Mouse (Mus musculus) hindbrain, embryonic 11.5 days (tissue): ENCODE results near the gene Triobp. TPM values are rescaled to one million over a fixed set of nuclear protein-coding genes. Genes with fewer than 3 reads are reported as not detected.

Source experiments
- ATAC-seq: fragments of 200-750 bp; cut with Nextera tagmentation; 2 replicates; pipeline ENCODE4 v1.8.0; 2017; ENCODE audit warnings: mild to moderate bottlenecking, moderate TSS enrichment, moderate library complexity; ENCODE audit not compliant: low FRiP score
- DNase-seq: peaks from one replicate; pipeline ENCODE4 v3.0.0-alpha.2; 2015; ENCODE audit warnings: low spot score
- H3K27ac ChIP-seq: fragments of 300-500 bp; sonication (generic); 2 replicates; pipeline ENCODE4 v1.5.1; 2014; ENCODE audit warnings: mild to moderate bottlenecking, low read depth, low read length
- H3K27me3 ChIP-seq: fragments of 300-500 bp; sonication (generic); 2 replicates; pipeline ENCODE4 v1.6.1; 2014; ENCODE audit warnings: mild to moderate bottlenecking, low read length, moderate library complexity, mixed read lengths; ENCODE audit not compliant: control insufficient read depth, insufficient read depth
- H3K36me3 ChIP-seq: fragments of 300-500 bp; sonication (generic); 2 replicates; pipeline ENCODE4 v1.6.1; 2014; ENCODE audit warnings: mild to moderate bottlenecking, low read length, moderate library complexity, mixed read lengths; ENCODE audit not compliant: control insufficient read depth, insufficient read depth
- H3K4me1 ChIP-seq: fragments of 300-500 bp; sonication (generic); replicated peaks from 2 replicates; pipeline ENCODE4 v1.6.1; 2014; ENCODE audit warnings: low read length, mixed read lengths; ENCODE audit not compliant: control insufficient read depth, insufficient read depth
- H3K4me2 ChIP-seq: fragments of 300-500 bp; sonication (generic); replicated peaks from 2 replicates; pipeline ENCODE4 v1.6.1; 2014; ENCODE audit warnings: mild to moderate bottlenecking, low read depth, low read length
- H3K4me3 ChIP-seq: fragments of 300-500 bp; sonication (generic); 2 replicates; pipeline ENCODE4 v1.5.1; 2014; ENCODE audit warnings: low read depth, low read length
- H3K9ac ChIP-seq: fragments of 300-500 bp; sonication (generic); 2 replicates; pipeline ENCODE4 v1.6.1; 2014; ENCODE audit warnings: low read depth, low read length
- H3K9me3 ChIP-seq: fragments of 300-500 bp; sonication (generic); 2 replicates; pipeline ENCODE4 v1.6.1; 2016; ENCODE audit warnings: low read length; ENCODE audit not compliant: control insufficient read depth
- WGBS: fragments of 180-500 bp; shearing (Covaris S2); extraction: QIAGEN DNeasy Blood & Tissue Kit; methylation state at CpG from one replicate; pipeline ENCODE4 v1.1.7; 2014; 5-methylcytosine and 5-hydroxymethylcytosine counted together
- polyA plus RNA-seq: library from polyadenylated mRNA; unstranded; fragments of >200 nt; fragmentation: Nextera tagmentation; extraction: Ambion mirVana; gene quantifications from 2 replicates; pipeline ENCODE4 v1.2.1, GENCODE M21; 2014

Triobp gene
- polyA plus RNA-seq, 1 experiment from 2014 or later: 45.4 TPM

DNA sequence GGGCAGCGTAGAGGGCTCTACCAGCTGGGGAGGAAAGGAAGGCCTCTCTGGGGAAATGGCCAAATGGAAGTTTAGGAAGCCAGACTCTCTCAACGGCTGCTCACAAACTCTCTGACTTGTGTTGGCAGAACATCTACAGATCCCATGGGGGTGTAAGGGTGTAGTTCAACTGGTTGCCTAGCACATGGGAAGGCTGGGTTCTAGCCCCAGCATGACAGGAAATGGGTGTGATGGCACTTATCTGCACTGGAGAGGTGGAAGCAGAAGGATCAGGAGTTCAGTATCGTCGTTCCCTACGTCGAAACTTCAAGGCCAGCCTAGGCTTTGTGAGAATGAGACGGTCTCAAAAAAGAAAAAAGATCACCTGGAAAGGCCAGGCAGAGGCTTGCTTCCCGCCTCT lies 38.5 kb upstream of the Triobp start:
- Histone ChIP-seq H3K4me3 (no peak overlapping the region), H3K27ac (no peak overlapping the region), H3K9me3 (no peaks in the 10 kb centered on the region), H3K4me1 (no peaks in the 10 kb centered on the region; the same call in 1 of the 2 replicates), H3K4me2 (no peak overlapping the region), H3K36me3 (no peaks in the 10 kb centered on the region), H3K27me3 (no peaks in the 10 kb centered on the region), H3K9ac (no peak overlapping the region)
- ATAC-seq (no peak), DNase-seq (no peak)
- WGBS: 88% methylated on average over 8 of the region's 8 CpGs

DNA sequence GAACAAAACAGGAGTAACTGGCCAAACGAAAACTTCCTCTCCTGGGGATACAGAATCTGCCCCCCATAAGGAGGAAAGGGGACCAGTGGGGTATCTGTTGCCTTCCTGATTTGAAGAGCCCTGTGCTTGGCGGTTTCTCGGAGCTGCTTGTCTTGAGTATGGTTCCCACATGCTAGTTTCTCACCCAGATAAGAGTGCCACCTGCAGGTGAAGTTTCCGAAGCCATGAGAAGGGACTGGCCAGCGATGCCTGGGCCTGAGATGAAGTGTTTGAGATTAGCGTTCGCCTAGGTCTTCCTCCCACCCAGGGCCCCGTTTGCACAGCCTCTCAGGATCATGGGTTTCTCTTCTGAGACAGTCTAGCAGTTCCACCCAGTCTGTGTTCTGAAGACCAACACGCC lies 35.5 kb upstream of the Triobp start:
- WGBS: 44% methylated on average over 9 of the region's 9 CpGs
- Histone ChIP-seq H3K36me3 (no peaks in the 10 kb centered on the region), H3K9ac (no peak overlapping the region), H3K4me1 (peaks cover 16% of the 10 kb centered on the region), H3K27me3 (no peaks in the 10 kb centered on the region), H3K4me3 (no peak overlapping the region), H3K9me3 (no peaks in the 10 kb centered on the region), H3K27ac (no peak overlapping the region), H3K4me2 (no peak overlapping the region)
- ATAC-seq: no peak
- peak; percentile 57 for DNase-seq

DNA sequence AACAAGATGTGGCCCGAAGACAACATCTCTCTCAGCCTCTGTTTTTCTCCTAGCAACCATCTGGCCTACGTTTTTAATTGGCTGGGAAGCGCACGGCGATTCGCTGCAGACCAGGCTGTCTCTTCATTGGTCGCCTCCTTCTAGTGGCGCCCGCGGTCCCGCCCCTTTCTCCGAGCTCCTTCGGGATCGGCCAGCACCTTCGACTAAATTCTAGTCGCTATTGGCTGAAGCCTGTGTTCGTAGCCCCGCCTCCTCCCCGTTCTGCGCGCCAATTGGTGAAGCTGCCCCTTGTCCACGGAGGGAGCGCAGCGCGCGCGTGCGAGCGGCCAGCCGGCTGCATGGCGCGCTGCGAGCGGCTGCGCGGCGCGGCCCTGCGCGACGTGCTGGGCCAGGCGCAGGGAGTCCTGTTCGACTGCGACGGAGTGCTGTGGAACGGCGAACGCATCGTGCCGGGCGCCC lies 33.9 kb upstream of the Triobp start, which contains the start of gene Pdxp:
Gene Pdxp, plus strand, starts transcription at position 288 of the 459 bp plus-strand sequence.
- no peaks in the 10 kb centered on the region for H3K27me3 ChIP-seq
- H3K4me1 ChIP-seq: peaks cover 16% of the 10 kb centered on the region
- H3K9ac ChIP-seq: peak within 1 kb of the TSS; percentile 82
- ATAC-seq (peak; percentile 94), DNase-seq (peak; percentile 98)
- H3K27ac ChIP-seq: peak within 1 kb of the TSS; percentile 88
- peak within 1 kb of the TSS; percentile 99 for H3K4me2 ChIP-seq
- H3K9me3 ChIP-seq: no peaks in the 10 kb centered on the region
- no peaks in the 10 kb centered on the region for H3K36me3 ChIP-seq
- WGBS: under 1% methylated on average over 50 of the region's 51 CpGs
- H3K4me3 ChIP-seq: peak within 1 kb of the TSS; percentile 76

DNA sequence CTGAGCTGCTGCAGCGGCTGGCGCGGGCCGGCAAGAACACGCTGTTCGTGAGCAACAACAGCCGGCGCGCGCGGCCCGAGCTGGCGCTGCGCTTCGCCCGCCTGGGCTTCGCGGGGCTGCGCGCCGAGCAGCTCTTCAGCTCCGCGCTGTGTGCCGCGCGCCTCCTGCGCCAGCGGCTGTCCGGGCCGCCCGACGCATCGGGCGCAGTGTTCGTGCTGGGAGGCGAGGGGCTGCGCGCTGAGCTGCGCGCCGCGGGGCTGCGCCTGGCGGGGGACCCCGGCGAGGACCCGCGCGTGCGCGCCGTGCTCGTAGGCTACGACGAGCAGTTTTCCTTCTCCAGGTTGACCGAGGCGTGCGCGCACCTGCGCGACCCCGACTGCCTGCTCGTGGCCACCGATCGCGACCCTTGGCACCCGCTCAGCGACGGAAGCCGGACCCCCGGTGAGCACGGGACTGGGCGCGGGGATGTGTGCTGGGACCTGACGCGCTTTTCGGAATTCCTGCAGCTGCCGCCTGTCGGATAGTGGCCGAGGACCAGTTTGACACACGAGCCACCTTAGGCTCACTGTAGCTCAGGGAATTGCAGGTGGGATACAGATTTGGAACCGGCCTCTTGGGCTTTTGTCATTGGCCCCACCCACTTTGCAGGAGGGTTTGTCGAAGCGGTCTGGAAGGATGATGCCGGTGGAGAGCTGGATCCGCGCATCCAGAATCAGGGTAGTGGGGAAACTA lies 33.3 kb upstream of the Triobp start:
- H3K27me3 ChIP-seq: no peaks in the 10 kb centered on the region
- peak overlapping the region; percentile 99 for H3K4me2 ChIP-seq
- H3K4me1 ChIP-seq: peaks cover 16% of the 10 kb centered on the region
- H3K9ac ChIP-seq: peak overlapping the region; percentile 82
- peak overlapping the region; percentile 88 for H3K27ac ChIP-seq
- ATAC-seq: peak; percentile 72
- H3K9me3 ChIP-seq: no peaks in the 10 kb centered on the region
- no peaks in the 10 kb centered on the region for H3K36me3 ChIP-seq
- under 1% methylated on average over 56 of the region's 87 CpGs for WGBS
- DNase-seq: no peak
- peak overlapping the region; percentile 76 for H3K4me3 ChIP-seq

DNA sequence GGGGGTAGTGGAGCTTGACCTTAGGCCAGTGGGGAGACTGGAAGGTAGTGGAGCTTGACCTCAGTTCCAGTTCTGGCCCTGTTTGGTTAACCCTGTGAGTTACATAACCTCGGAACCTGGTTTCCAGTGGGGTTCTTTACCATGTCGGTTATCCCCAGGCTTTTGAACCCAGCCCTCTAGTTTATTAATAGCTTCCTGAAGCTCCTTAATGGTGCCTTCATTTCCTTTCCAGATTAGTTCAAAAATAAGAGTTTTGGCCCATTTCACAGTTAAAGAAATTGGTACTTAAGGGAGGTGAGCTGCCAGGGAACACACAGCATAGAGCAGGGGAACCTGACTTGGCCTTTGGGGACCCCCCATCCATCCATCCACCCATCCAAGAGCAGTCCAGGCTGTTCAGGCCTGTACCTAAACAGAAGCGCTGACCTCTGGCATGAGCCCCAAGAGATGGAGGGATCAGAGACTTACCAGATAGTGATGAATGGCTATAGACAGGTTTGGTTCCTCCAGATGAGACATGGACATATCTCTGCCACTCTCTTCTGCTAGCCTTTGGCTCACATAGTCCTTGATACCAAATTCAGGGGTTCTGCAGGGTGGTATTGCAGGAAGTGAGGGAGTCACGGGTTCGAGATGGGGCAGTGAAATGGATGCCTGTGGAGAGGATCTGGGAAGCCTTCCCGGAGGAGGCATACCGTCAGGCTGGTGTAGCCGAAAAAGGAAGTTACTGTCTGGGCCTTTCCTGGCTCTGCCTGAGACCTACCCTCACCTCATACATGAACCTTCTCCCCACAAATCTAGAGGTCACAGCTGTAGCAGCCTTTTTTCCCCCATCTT lies 32.5 kb upstream of the Triobp start:
- 43% methylated on average over 8 of the region's 8 CpGs for WGBS
- H3K9me3 ChIP-seq: no peaks in the 10 kb centered on the region
- no peaks in the 10 kb centered on the region for H3K27me3 ChIP-seq
- peak overlapping the region; percentile 82 for H3K9ac ChIP-seq
- DNase-seq (peak; percentile 19), ATAC-seq (no peak)
- no peaks in the 10 kb centered on the region for H3K36me3 ChIP-seq
- H3K4me1 ChIP-seq: peaks cover 16% of the 10 kb centered on the region
- peak overlapping the region; percentile 76 for H3K4me3 ChIP-seq
- peak overlapping the region; percentile 99 for H3K4me2 ChIP-seq
- no peak overlapping the region for H3K27ac ChIP-seq

DNA sequence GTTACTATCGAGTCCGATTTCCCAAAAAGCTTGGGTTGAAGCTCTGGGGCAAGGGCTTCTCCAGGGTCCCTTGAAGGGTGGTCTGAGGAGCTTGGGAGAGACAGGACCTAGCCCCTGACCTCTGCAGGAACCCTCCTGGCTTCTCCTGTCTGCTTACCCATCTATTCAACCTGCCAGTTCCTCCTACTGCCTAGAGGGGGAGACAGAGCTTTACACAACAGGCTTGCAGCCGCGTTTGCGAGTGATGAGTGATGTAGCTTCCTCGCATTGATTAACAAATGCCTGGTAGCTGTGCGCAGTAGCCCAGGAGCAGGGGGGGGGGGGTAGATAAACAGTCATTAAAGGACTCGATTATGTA lies 31.9 kb upstream of the Triobp start:
- H3K27me3 ChIP-seq: no peaks in the 10 kb centered on the region
- WGBS: 12% methylated on average over 8 of the region's 8 CpGs
- no peaks in the 10 kb centered on the region for H3K9me3 ChIP-seq
- H3K4me3 ChIP-seq: peak overlapping the region; percentile 18
- ATAC-seq: peak; percentile 34; the same call in 1 of the 2 replicates
- H3K9ac ChIP-seq: no peak overlapping the region; the same call in 1 of the 2 replicates
- peaks cover 16% of the 10 kb centered on the region for H3K4me1 ChIP-seq
- no peaks in the 10 kb centered on the region for H3K36me3 ChIP-seq
- peak; percentile 85 for DNase-seq
- peak overlapping the region; percentile 99 for H3K4me2 ChIP-seq
- H3K27ac ChIP-seq: no peak overlapping the region

DNA sequence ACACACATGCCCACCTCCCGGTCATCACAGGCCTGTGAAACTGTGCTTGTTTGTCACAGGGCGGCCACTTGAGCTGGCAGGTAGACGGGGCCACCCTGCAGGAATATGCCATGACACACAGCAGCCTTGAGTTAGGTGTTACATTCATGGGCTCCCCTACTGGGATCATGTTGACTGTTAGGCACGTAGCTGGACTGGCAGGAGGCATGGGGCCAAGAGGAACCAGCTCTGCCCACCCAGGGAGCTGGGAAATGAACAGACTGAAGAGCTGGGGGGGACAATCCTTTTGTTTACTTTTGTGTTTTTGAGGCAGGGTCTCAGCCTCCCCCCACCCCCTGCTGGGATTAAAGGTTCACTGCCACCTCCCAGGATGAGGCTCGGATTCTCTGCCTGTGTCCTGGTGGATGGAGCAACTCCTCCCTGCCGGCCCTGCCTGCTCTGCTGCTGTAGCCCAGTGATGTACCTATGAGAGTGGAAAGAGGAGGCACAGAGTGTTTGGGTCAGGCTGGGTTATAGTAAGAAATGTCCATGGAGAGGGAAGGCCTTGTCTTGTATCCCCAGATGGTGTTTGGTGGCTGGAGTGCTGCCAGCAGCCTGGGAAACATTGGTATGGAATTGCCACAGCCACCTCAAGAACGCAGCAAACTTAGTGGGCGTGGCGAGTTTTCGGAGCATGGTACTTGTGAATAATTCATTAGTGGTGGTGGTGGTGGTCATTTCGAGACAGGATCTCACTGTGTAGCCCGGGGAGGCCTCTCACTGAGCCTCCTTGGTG lies 31.3 kb upstream of the Triobp start:
- Histone ChIP-seq H3K4me2 (peak overlapping the region; percentile 99), H3K27me3 (no peaks in the 10 kb centered on the region), H3K9me3 (no peaks in the 10 kb centered on the region), H3K4me1 (peaks cover 16% of the 10 kb centered on the region), H3K4me3 (peak overlapping the region; percentile 18), H3K27ac (no peak overlapping the region), H3K9ac (peak overlapping the region; percentile 54), H3K36me3 (no peaks in the 10 kb centered on the region)
- ATAC-seq (peak; percentile 20; the same call in 1 of the 2 replicates), DNase-seq (no peak)
- WGBS: 53% methylated on average over 12 of the region's 12 CpGs

DNA sequence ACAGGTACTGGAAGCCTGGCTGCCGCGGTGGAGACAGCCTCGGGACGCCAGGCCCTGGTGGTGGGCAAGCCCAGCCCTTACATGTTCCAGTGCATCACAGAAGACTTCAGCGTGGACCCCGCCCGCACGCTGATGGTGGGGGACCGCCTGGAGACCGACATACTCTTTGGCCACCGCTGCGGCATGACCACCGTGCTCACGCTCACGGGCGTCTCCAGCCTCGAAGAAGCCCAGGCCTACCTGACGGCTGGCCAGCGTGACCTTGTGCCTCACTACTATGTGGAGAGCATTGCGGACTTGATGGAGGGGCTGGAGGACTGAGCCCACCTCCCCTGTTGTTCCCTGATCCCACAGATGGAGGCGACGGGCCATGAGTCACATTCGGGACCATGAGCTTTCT lies 29.4 kb upstream of the Triobp start:
- Histone ChIP-seq H3K9ac (no peak overlapping the region), H3K4me3 (no peak overlapping the region), H3K36me3 (no peaks in the 10 kb centered on the region), H3K4me1 (peaks cover 16% of the 10 kb centered on the region), H3K4me2 (no peak overlapping the region), H3K27me3 (no peaks in the 10 kb centered on the region), H3K27ac (no peak overlapping the region), H3K9me3 (no peaks in the 10 kb centered on the region)
- ATAC-seq (no peak), DNase-seq (no peak)
- 93% methylated on average over 23 of the region's 23 CpGs for WGBS
